ENCODE assay signal across 28 mouse cellular contexts in genomic region chr5:78976480-78977041, GRCm38 (mm10).
DNase-seq lines count a peak whose midpoint lies in the region; ATAC-seq and TF ChIP-seq lines count a peak whose summit lies in the region.
"Had no signal": no experiment of that assay in that cellular context is flagged by ENCODE, and none has a peak within 500 bp of the region (broad histone marks: within the 10 kb centered on the region; RNA-seq: fewer than 3 reads in every experiment).

No protein-coding gene starts in this region.

- 66% methylated on average over 3 of the region's 3 CpGs for WGBS in forebrain, embryonic 14.5 days
- WGBS in forebrain, embryonic 15.5 days, result 65% methylated on average over 3 of the region's 3 CpGs
- WGBS in midbrain, postnatal 0 days, result 81% methylated on average over 3 of the region's 3 CpGs
- 90% methylated on average over 3 of the region's 3 CpGs for WGBS in midbrain, embryonic 10.5 days
- WGBS in neural tube, embryonic 13.5 days, result 58% methylated on average over 3 of the region's 3 CpGs

- H3K4me2 ChIP-seq in forebrain, embryonic 14.5 days (ENCODE audit: low read length), result no peak overlapping the region
- H3K4me2 ChIP-seq in forebrain, embryonic 15.5 days (replicated peaks), result no peak overlapping the region
- no peak overlapping the region for H3K4me2 ChIP-seq in midbrain, postnatal 0 days (ENCODE audit: low read depth, low read length, poor library complexity, severe bottlenecking)
- H3K4me2 ChIP-seq in neural tube, embryonic 13.5 days, result no peak overlapping the region
- H3K4me2 ChIP-seq: embryonic facial prominence, embryonic 12.5 days; embryonic facial prominence, embryonic 15.5 days; heart, embryonic 12.5 days; heart, embryonic 15.5 days; hindbrain, embryonic 15.5 days had no signal

- TF ChIP-seq CTCF in midbrain, postnatal 0 days (IDR thresholded peaks at IDR 0.05), result no peak

- H3K9ac ChIP-seq in forebrain, embryonic 14.5 days (ENCODE audit: low read length), result no peak overlapping the region
- H3K9ac ChIP-seq in forebrain, embryonic 15.5 days (replicated peaks), result no peak overlapping the region
- H3K9ac ChIP-seq in midbrain, postnatal 0 days (replicated peaks; ENCODE audit: low read length, poor library complexity, severe bottlenecking), result no peak overlapping the region
- no peak overlapping the region for H3K9ac ChIP-seq in neural tube, embryonic 13.5 days
- H3K9ac ChIP-seq: embryonic facial prominence, embryonic 12.5 days; embryonic facial prominence, embryonic 15.5 days; forebrain, postnatal 0 days; heart, embryonic 12.5 days; heart, embryonic 15.5 days; hindbrain, embryonic 15.5 days had no signal

- H3K9me3 ChIP-seq in forebrain, embryonic 14.5 days (replicated peaks; ENCODE audit: control insufficient read depth, low read length), result no peaks in the 10 kb centered on the region
- no peaks in the 10 kb centered on the region for H3K9me3 ChIP-seq in forebrain, embryonic 15.5 days
- H3K9me3 ChIP-seq in midbrain, postnatal 0 days (ENCODE audit: low read length), result no peaks in the 10 kb centered on the region
- no peaks in the 10 kb centered on the region for H3K9me3 ChIP-seq in midbrain, embryonic 10.5 days (replicated peaks)
- no peaks in the 10 kb centered on the region for H3K9me3 ChIP-seq in neural tube, embryonic 13.5 days
- H3K9me3 ChIP-seq: embryonic facial prominence, embryonic 12.5 days; embryonic facial prominence, embryonic 15.5 days; heart, embryonic 12.5 days; heart, embryonic 15.5 days; hindbrain, embryonic 15.5 days had no signal

- DNase-seq in forebrain, embryonic 14.5 days (ENCODE audit: low spot score), result peak; percentile 36
- DNase-seq in midbrain, postnatal 0 days (ENCODE audit: low spot score), result peak; percentile 1
- no peak for DNase-seq in midbrain, embryonic 10.5 days (ENCODE audit: low spot score)
- DNase-seq in cerebellum, postnatal 10 days, result no peak
- no peak for DNase-seq in heart, adult 18-20 months
- DNase-seq: adrenal gland, postnatal 10 days; adrenal gland, postnatal 36 days; B cell, adult 2 months; cerebellum, adult 11 months; cerebellum, adult 8-10 months; cerebellum, postnatal 14 days; forebrain, postnatal 0 days; gastrocnemius, adult 2 months; gastrocnemius, postnatal 14 days; heart, adult 11 months; heart, postnatal 10 days; heart, postnatal 36 days had no signal

- H3K4me3 ChIP-seq in forebrain, embryonic 14.5 days (ENCODE audit: low read depth, low read length), result no peak overlapping the region
- H3K4me3 ChIP-seq in forebrain, embryonic 15.5 days, result no peak overlapping the region
- H3K4me3 ChIP-seq in midbrain, postnatal 0 days (ENCODE audit: low read depth, low read length), result no peak overlapping the region
- H3K4me3 ChIP-seq in midbrain, embryonic 10.5 days, result no peak overlapping the region
- no peak overlapping the region for H3K4me3 ChIP-seq in neural tube, embryonic 13.5 days
- H3K4me3 ChIP-seq: embryonic facial prominence, embryonic 12.5 days; embryonic facial prominence, embryonic 15.5 days; gastrocnemius, adult 2 months; heart, embryonic 12.5 days; heart, embryonic 15.5 days; hindbrain, embryonic 15.5 days had no signal

- no peaks in the 10 kb centered on the region for H3K27me3 ChIP-seq in forebrain, embryonic 14.5 days (replicated peaks; ENCODE audit: control insufficient read depth, insufficient read depth, low read length)
- no peaks in the 10 kb centered on the region for H3K27me3 ChIP-seq in forebrain, embryonic 15.5 days
- no peaks in the 10 kb centered on the region for H3K27me3 ChIP-seq in midbrain, postnatal 0 days (ENCODE audit: insufficient read depth, low read length)
- no peaks in the 10 kb centered on the region for H3K27me3 ChIP-seq in midbrain, embryonic 10.5 days (ENCODE audit: low read depth, poor library complexity, severe bottlenecking)
- no peaks in the 10 kb centered on the region for H3K27me3 ChIP-seq in neural tube, embryonic 13.5 days
- H3K27me3 ChIP-seq: CH12.LX; embryonic facial prominence, embryonic 12.5 days; embryonic facial prominence, embryonic 15.5 days; heart, embryonic 12.5 days; heart, embryonic 15.5 days; hindbrain, embryonic 15.5 days; Patski had no signal

- H3K4me1 ChIP-seq in forebrain, embryonic 14.5 days (ENCODE audit: control insufficient read depth, insufficient read depth, low read length), result no peaks in the 10 kb centered on the region
- no peaks in the 10 kb centered on the region for H3K4me1 ChIP-seq in forebrain, embryonic 15.5 days
- H3K4me1 ChIP-seq in midbrain, postnatal 0 days (ENCODE audit: insufficient read depth, low read length), result no peaks in the 10 kb centered on the region
- H3K4me1 ChIP-seq in midbrain, embryonic 10.5 days, result no peaks in the 10 kb centered on the region
- no peaks in the 10 kb centered on the region for H3K4me1 ChIP-seq in neural tube, embryonic 13.5 days (replicated peaks)
- H3K4me1 ChIP-seq: embryonic facial prominence, embryonic 12.5 days; embryonic facial prominence, embryonic 15.5 days; heart, embryonic 12.5 days; heart, embryonic 15.5 days; hindbrain, embryonic 15.5 days had no signal

- no peak overlapping the region for H3K27ac ChIP-seq in forebrain, embryonic 14.5 days (ENCODE audit: low read depth, low read length)
- no peak overlapping the region for H3K27ac ChIP-seq in forebrain, embryonic 15.5 days (replicated peaks)
- no peak overlapping the region for H3K27ac ChIP-seq in midbrain, postnatal 0 days (ENCODE audit: low read depth, low read length)
- no peak overlapping the region for H3K27ac ChIP-seq in midbrain, embryonic 10.5 days (replicated peaks)
- no peak overlapping the region for H3K27ac ChIP-seq in neural tube, embryonic 13.5 days (replicated peaks)
- H3K27ac ChIP-seq: embryonic facial prominence, embryonic 12.5 days; embryonic facial prominence, embryonic 15.5 days; gastrocnemius, adult 2 months; heart, embryonic 15.5 days; hindbrain, embryonic 15.5 days had no signal

- no peak for ATAC-seq in forebrain, embryonic 14.5 days
- ATAC-seq in forebrain, embryonic 15.5 days (replicated peaks), result no peak
- ATAC-seq in midbrain, postnatal 0 days (ENCODE audit: low FRiP score), result no peak
- ATAC-seq in neural tube, embryonic 13.5 days (ENCODE audit: low read depth), result peak; percentile 53; the same call in 1 of the 2 replicates
- ATAC-seq: forebrain, postnatal 0 days; intestine, postnatal 0 days; Patski had no signal

- no peaks in the 10 kb centered on the region for H3K36me3 ChIP-seq in forebrain, embryonic 14.5 days (ENCODE audit: control insufficient read depth, insufficient read depth, low read length)
- no peaks in the 10 kb centered on the region for H3K36me3 ChIP-seq in forebrain, embryonic 15.5 days
- no peaks in the 10 kb centered on the region for H3K36me3 ChIP-seq in midbrain, postnatal 0 days (ENCODE audit: insufficient read depth, low read length)
- H3K36me3 ChIP-seq in midbrain, embryonic 10.5 days, result no peaks in the 10 kb centered on the region
- H3K36me3 ChIP-seq in neural tube, embryonic 13.5 days, result no peaks in the 10 kb centered on the region
- H3K36me3 ChIP-seq: embryonic facial prominence, embryonic 12.5 days; embryonic facial prominence, embryonic 15.5 days; G1E; heart, embryonic 12.5 days; heart, embryonic 15.5 days; hindbrain, embryonic 15.5 days had no signal

Comparison
In these comparisons a context has a peak if more than half of its experiments do, and no peak if none do; other contexts are left out.
1. DNase-seq: peak in forebrain, embryonic 14.5 days (single experiment) and midbrain, postnatal 0 days (single experiment); none in midbrain, embryonic 10.5 days (single experiment), cerebellum, postnatal 10 days (0 of 2) and heart, adult 18-20 months (0 of 2).